Comparison of ENCODE assay signal across 12 mouse cellular contexts in the genomic region with DNA sequence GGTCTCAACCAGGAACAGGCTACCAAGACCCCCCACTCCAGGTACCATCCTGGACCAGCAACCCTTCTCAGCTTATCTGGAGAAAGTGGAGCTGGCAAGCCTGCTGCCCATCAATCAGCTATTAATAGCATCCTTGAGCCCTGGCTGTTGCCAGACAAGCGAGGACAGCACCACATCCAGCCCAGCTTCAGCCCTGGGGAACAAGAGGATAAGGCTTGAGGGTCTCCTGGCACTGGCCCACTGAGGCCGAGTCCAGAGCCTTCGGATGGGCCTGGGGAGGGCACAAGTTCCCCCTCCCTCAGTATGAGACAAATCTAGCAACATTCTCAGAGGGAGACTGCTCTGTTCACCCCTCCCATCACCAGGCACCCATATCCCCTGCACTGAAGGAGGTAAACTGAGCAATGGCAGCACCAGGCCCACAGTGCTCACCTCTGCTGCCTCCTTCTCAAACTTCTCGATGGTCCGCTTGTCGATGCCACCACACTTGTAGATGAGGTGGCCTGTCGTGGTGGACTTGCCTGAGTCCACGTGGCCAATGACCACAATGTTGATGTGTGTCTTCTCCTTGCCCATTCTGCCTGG. TPM values are rescaled to one million over a fixed set of nuclear protein-coding genes. Genes with fewer than 3 reads are reported as not detected.
A peak's percentile ranks its signal among the peaks of the same experiment; 100 is the strongest.
DNase-seq lines count a peak whose midpoint lies in the region; ATAC-seq lines count a peak whose summit lies in the region.
"Had no signal": no experiment of that assay in that cellular context is flagged by ENCODE, and none has a peak within 500 bp of the region (broad histone marks: within the 10 kb centered on the region; RNA-seq: fewer than 3 reads in every experiment).

No protein-coding gene starts in this region.

- H3K9me3 ChIP-seq in midbrain, embryonic 13.5 days, result no peaks in the 10 kb centered on the region
- H3K9me3 ChIP-seq in midbrain, embryonic 10.5 days (replicated peaks), result no peaks in the 10 kb centered on the region
- no peaks in the 10 kb centered on the region for H3K9me3 ChIP-seq in heart, embryonic 14.5 days (ENCODE audit: control insufficient read depth, low read length)
- no peaks in the 10 kb centered on the region for H3K9me3 ChIP-seq in intestine, embryonic 15.5 days
- H3K9me3 ChIP-seq: limb, embryonic 13.5 days; midbrain, embryonic 12.5 days had no signal

- H3K9ac ChIP-seq in midbrain, embryonic 13.5 days (replicated peaks), result no peak overlapping the region; the same call in 1 of the 2 replicates
- 0 out of 2 replicates have a peak overlapping the region, but pooled peaks have one; percentile 26 for H3K9ac ChIP-seq in heart, embryonic 14.5 days (ENCODE audit: low read length)
- H3K9ac ChIP-seq in intestine, embryonic 15.5 days, result no peak overlapping the region
- H3K9ac ChIP-seq: limb, embryonic 13.5 days; lung, embryonic 14.5 days had no signal

- no peak overlapping the region for H3K4me3 ChIP-seq in midbrain, embryonic 13.5 days (replicated peaks)
- no peak overlapping the region for H3K4me3 ChIP-seq in midbrain, embryonic 10.5 days
- H3K4me3 ChIP-seq in heart, embryonic 14.5 days (ENCODE audit: control insufficient read depth in 1 of 2, insufficient read depth in 1 of 2, low read depth in 1 of 2, low read length in 2 of 2), result peak overlapping the region; percentile 19 to 58
- no peak overlapping the region for H3K4me3 ChIP-seq in intestine, embryonic 15.5 days (replicated peaks)
- H3K4me3 ChIP-seq: limb, embryonic 13.5 days had no signal

- ATAC-seq in midbrain, embryonic 13.5 days, result no peak
- ATAC-seq in heart, embryonic 14.5 days (ENCODE audit: insufficient number of reproducible peaks, insufficient read depth, low FRiP score, low read depth), result no peak
- no peak for ATAC-seq in intestine, embryonic 15.5 days
- ATAC-seq: inflammation-experienced regulatory T-cells, adult 6 months had no signal

- no peak overlapping the region for H3K27ac ChIP-seq in midbrain, embryonic 13.5 days
- no peak overlapping the region for H3K27ac ChIP-seq in midbrain, embryonic 10.5 days (replicated peaks)
- peak overlapping the region; percentile 83 to 93 for H3K27ac ChIP-seq in heart, embryonic 14.5 days (replicated peaks in 1 of 2; ENCODE audit: control insufficient read depth in 1 of 2, insufficient read depth in 1 of 2, low read depth in 2 of 2, low read length in 2 of 2)
- no peak overlapping the region for H3K27ac ChIP-seq in intestine, embryonic 15.5 days
- H3K27ac ChIP-seq: limb, embryonic 13.5 days; midbrain, embryonic 12.5 days had no signal

- peak overlapping the region; percentile 61 for H3K4me2 ChIP-seq in midbrain, embryonic 13.5 days (replicated peaks)
- H3K4me2 ChIP-seq in heart, embryonic 14.5 days (ENCODE audit: low read length), result peak overlapping the region; percentile 68
- no peak overlapping the region for H3K4me2 ChIP-seq in intestine, embryonic 15.5 days (replicated peaks)
- H3K4me2 ChIP-seq: limb, embryonic 13.5 days; lung, embryonic 14.5 days had no signal

- H3K27me3 ChIP-seq in midbrain, embryonic 13.5 days, result peaks cover 45% of the 10 kb centered on the region
- H3K27me3 ChIP-seq in midbrain, embryonic 10.5 days (ENCODE audit: low read depth, poor library complexity, severe bottlenecking), result peaks cover 74% of the 10 kb centered on the region
- H3K27me3 ChIP-seq in heart, embryonic 14.5 days (ENCODE audit: control insufficient read depth, insufficient read depth, low read length), result peaks cover 13% of the 10 kb centered on the region
- peaks cover 71% of the 10 kb centered on the region for H3K27me3 ChIP-seq in intestine, embryonic 15.5 days (replicated peaks)

- DNase-seq in frontal cortex, postnatal 14 days (ENCODE audit: low spot score in 2 of 2), result peak; percentile 5 to 19
- DNase-seq in frontal cortex, postnatal 25 days (ENCODE audit: low spot score in 2 of 2), result no peak
- DNase-seq in midbrain, embryonic 10.5 days (ENCODE audit: low spot score), result no peak
- peak; percentile 65 for DNase-seq in skeletal muscle tissue, adult 2 months (ENCODE audit: low read depth, low spot score)
- no peak for DNase-seq in embryo, embryonic 11 days
- DNase-seq: lung, embryonic 14.5 days had no signal

- peaks cover 8% of the 10 kb centered on the region; the same call in 1 of the 2 replicates for H3K36me3 ChIP-seq in midbrain, embryonic 13.5 days
- no peaks in the 10 kb centered on the region for H3K36me3 ChIP-seq in midbrain, embryonic 10.5 days
- peaks cover 39% of the 10 kb centered on the region for H3K36me3 ChIP-seq in heart, embryonic 14.5 days (ENCODE audit: control insufficient read depth, insufficient read depth, low read length)
- H3K36me3 ChIP-seq in intestine, embryonic 15.5 days, result no peaks in the 10 kb centered on the region
- H3K36me3 ChIP-seq: limb, embryonic 13.5 days; midbrain, embryonic 12.5 days had no signal

- 87% methylated on average over 8 of the region's 8 CpGs for WGBS in midbrain, embryonic 13.5 days
- WGBS in midbrain, embryonic 10.5 days, result 79% methylated on average over 8 of the region's 8 CpGs
- WGBS in heart, embryonic 14.5 days, result 55% methylated on average over 8 of the region's 8 CpGs
- 81% methylated on average over 8 of the region's 8 CpGs for WGBS in intestine, embryonic 15.5 days

- peaks cover 54% of the 10 kb centered on the region for H3K4me1 ChIP-seq in midbrain, embryonic 13.5 days (replicated peaks)
- peaks cover 25% of the 10 kb centered on the region for H3K4me1 ChIP-seq in midbrain, embryonic 10.5 days
- H3K4me1 ChIP-seq in heart, embryonic 14.5 days (ENCODE audit: control insufficient read depth in 2 of 2, insufficient read depth in 2 of 2, low read length in 2 of 2), result peaks cover 39 to 45% of the 10 kb centered on the region in 2 experiments
- 0 out of 2 replicates have a peak, but pooled peaks cover 2% of the 10 kb centered on the region for H3K4me1 ChIP-seq in intestine, embryonic 15.5 days (replicated peaks)

RNA-seq across cellular contexts. Expression of gene Eef1a2, which starts 1.9 kb away (rescaled TPM):
- polyA plus RNA-seq in midbrain, embryonic 13.5 days (2015; fragmentation: Nextera tagmentation; extraction: Ambion mirVana), result 3.5 and 3.8 TPM in 2 replicates
- polyA plus RNA-seq in midbrain, embryonic 10.5 days (2016; fragmentation: Nextera tagmentation; extraction: Ambion mirVana), result 0.29 TPM in 1 of 2 replicates, not detected in the other
- polyA plus RNA-seq in heart, embryonic 14.5 days (2014; fragmentation: Nextera tagmentation; extraction: Ambion mirVana), result 22.6 and 24.7 TPM in 2 replicates
- 0.10 and 0.26 TPM in 2 replicates for polyA plus RNA-seq in intestine, embryonic 15.5 days (2015; fragmentation: Nextera tagmentation; extraction: Ambion mirVana)
- polyA plus RNA-seq: inflammation-experienced regulatory T-cells, adult 6 months; limb, embryonic 13.5 days; lung, embryonic 14.5 days had no signal

RNA-seq across cellular contexts. Expression of gene Kcnq2, which starts 19.8 kb away (rescaled TPM):
- 44.0 and 47.3 TPM in 2 replicates for polyA plus RNA-seq in midbrain, embryonic 13.5 days (2015; fragmentation: Nextera tagmentation; extraction: Ambion mirVana)
- 3.5 and 9.7 TPM in 2 replicates for polyA plus RNA-seq in midbrain, embryonic 10.5 days (2016; fragmentation: Nextera tagmentation; extraction: Ambion mirVana)
- polyA plus RNA-seq in heart, embryonic 14.5 days (2014; fragmentation: Nextera tagmentation; extraction: Ambion mirVana), result 0.11 TPM in 1 of 2 replicates, not detected in the other
- 1.3 and 1.5 TPM in 2 replicates for polyA plus RNA-seq in intestine, embryonic 15.5 days (2015; fragmentation: Nextera tagmentation; extraction: Ambion mirVana)

RNA-seq across cellular contexts. Expression of gene Ppdpf, which starts 32.1 kb away (rescaled TPM):
- 470 and 482 TPM in 2 replicates for polyA plus RNA-seq in midbrain, embryonic 13.5 days (2015; fragmentation: Nextera tagmentation; extraction: Ambion mirVana)
- 375 and 418 TPM in 2 replicates for polyA plus RNA-seq in midbrain, embryonic 10.5 days (2016; fragmentation: Nextera tagmentation; extraction: Ambion mirVana)
- polyA plus RNA-seq in heart, embryonic 14.5 days (2014; fragmentation: Nextera tagmentation; extraction: Ambion mirVana), result 181 and 193 TPM in 2 replicates
- 264 and 275 TPM in 2 replicates for polyA plus RNA-seq in intestine, embryonic 15.5 days (2015; fragmentation: Nextera tagmentation; extraction: Ambion mirVana)

RNA-seq across cellular contexts. Expression of gene Ptk6, which starts 47.7 kb away (rescaled TPM):
- polyA plus RNA-seq in midbrain, embryonic 13.5 days (2015; fragmentation: Nextera tagmentation; extraction: Ambion mirVana), result not detected in 2 replicates
- polyA plus RNA-seq in midbrain, embryonic 10.5 days (2016; fragmentation: Nextera tagmentation; extraction: Ambion mirVana), result 0.07 TPM in 1 of 2 replicates, not detected in the other
- polyA plus RNA-seq in heart, embryonic 14.5 days (2014; fragmentation: Nextera tagmentation; extraction: Ambion mirVana), result not detected in 2 replicates
- 0.14 and 0.21 TPM in 2 replicates for polyA plus RNA-seq in intestine, embryonic 15.5 days (2015; fragmentation: Nextera tagmentation; extraction: Ambion mirVana)
- polyA plus RNA-seq: limb, embryonic 13.5 days; lung, embryonic 14.5 days; midbrain, embryonic 12.5 days had no signal

RNA-seq across cellular contexts. Expression of gene Srms, which starts 58.1 kb away (rescaled TPM):
- 0.10 TPM in 1 of 2 replicates, not detected in the other for polyA plus RNA-seq in midbrain, embryonic 13.5 days (2015; fragmentation: Nextera tagmentation; extraction: Ambion mirVana)
- 0.10 and 0.20 TPM in 2 replicates for polyA plus RNA-seq in midbrain, embryonic 10.5 days (2016; fragmentation: Nextera tagmentation; extraction: Ambion mirVana)
- 0.08 and 0.09 TPM in 2 replicates for polyA plus RNA-seq in heart, embryonic 14.5 days (2014; fragmentation: Nextera tagmentation; extraction: Ambion mirVana)
- polyA plus RNA-seq in intestine, embryonic 15.5 days (2015; fragmentation: Nextera tagmentation; extraction: Ambion mirVana), result 0.05 TPM in 1 of 2 replicates, not detected in the other

Comparison
In these comparisons a context has a peak if more than half of its experiments do, and no peak if none do; other contexts are left out.
1. DNase-seq: peak in frontal cortex, postnatal 14 days (2 of 2) and skeletal muscle tissue, adult 2 months (single experiment); none in frontal cortex, postnatal 25 days (0 of 2), midbrain, embryonic 10.5 days (single experiment) and embryo, embryonic 11 days (single experiment).
2. H3K27ac ChIP-seq: peak in heart, embryonic 14.5 days (2 of 2); none in midbrain, embryonic 13.5 days (single experiment), midbrain, embryonic 10.5 days (single experiment) and intestine, embryonic 15.5 days (single experiment).
3. H3K4me3 ChIP-seq: peak in heart, embryonic 14.5 days (2 of 2); none in midbrain, embryonic 13.5 days (single experiment), midbrain, embryonic 10.5 days (single experiment) and intestine, embryonic 15.5 days (single experiment).